Mouse (Mus musculus) C2C12 (cell line): ENCODE measurements at regions not wholly inside any gene's neighbourhood (a gene's known extent, or its start where the extent isn't known, plus 50 kb on each side); places are given as distances from the start of the nearest gene placed in this dataset.

ENCODE experiments used
- H3K27me3 ChIP-seq: one replicate; pipeline ENCODE4 v1.6.1; 2011; ENCODE audit not compliant: control insufficient read depth, insufficient read depth, insufficient read length
- H3K36me3 ChIP-seq: one replicate; pipeline ENCODE4 v1.6.1; 2011; ENCODE audit not compliant: control insufficient read depth, insufficient read depth
- H3K4me3 ChIP-seq: one replicate; pipeline ENCODE4 v1.5.1; 2011; ENCODE audit warnings: mild to moderate bottlenecking, control low read depth; ENCODE audit not compliant: poor library complexity, insufficient read depth, severe bottlenecking
- H3K79me2 ChIP-seq: one replicate; pipeline ENCODE4 v1.6.1; 2011; ENCODE audit not compliant: control insufficient read depth, insufficient read depth
- H3K79me3 ChIP-seq: one replicate; pipeline ENCODE4 v1.6.1; 2011; ENCODE audit warnings: low read depth, control low read depth
- H3ac ChIP-seq: one replicate; pipeline ENCODE3; 2011; ENCODE audit warnings: low read depth; ENCODE audit not compliant: control insufficient read depth, insufficient read length
- CEBPB ChIP-seq: IDR thresholded peaks from one replicate; pipeline ENCODE4 v1.6.1; 2011; ENCODE audit warnings: low read depth, mild to moderate bottlenecking, control low read depth, moderate library complexity
- CTCF ChIP-seq: IDR thresholded peaks from one replicate; pipeline ENCODE4 v1.5.1; 2011; ENCODE audit not compliant: control insufficient read depth, insufficient read depth, insufficient read length
- FOSL1 ChIP-seq: IDR thresholded peaks from one replicate; pipeline ENCODE4 v1.8.0; 2011; ENCODE audit warnings: mild to moderate bottlenecking, low read length; ENCODE audit not compliant: poor library complexity, insufficient read depth, severe bottlenecking
- MAX ChIP-seq: IDR thresholded peaks from one replicate; pipeline ENCODE4 v1.6.1; 2011; ENCODE audit warnings: mild to moderate bottlenecking, control low read depth
- MYOD1 ChIP-seq: IDR thresholded peaks from one replicate; pipeline ENCODE4 v1.6.1; 2011; ENCODE audit warnings: low read depth; ENCODE audit not compliant: control insufficient read depth, insufficient read length
- MYOG ChIP-seq: IDR thresholded peaks from one replicate; pipeline ENCODE4 v1.6.1; 2011; ENCODE audit not compliant: control insufficient read depth, insufficient read length; ENCODE audit errors: extremely low read depth
- USF1 ChIP-seq: IDR thresholded peaks from one replicate; pipeline ENCODE4 v1.6.1; 2011; ENCODE audit warnings: low read depth, mild to moderate bottlenecking, control low read depth, moderate library complexity

DNA sequence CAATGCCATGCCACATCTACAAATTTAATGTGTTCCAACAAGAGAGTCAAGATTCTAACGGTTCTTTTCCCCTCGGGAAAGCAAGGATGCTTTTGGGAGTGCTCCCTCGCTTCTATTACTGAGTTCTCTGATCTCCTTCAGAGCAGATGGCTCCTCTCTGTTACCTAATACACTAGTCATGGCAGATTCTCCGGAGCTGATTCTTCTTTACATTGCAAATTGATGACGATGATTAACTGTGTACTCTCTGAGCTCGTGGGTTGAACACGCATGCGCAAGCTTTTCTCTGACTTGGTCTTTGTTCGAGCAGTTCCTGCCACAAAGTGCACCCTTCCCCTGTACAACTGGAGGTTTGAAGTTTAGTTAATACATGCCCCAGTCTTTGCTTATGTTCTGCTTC lies 471.5 kb upstream of the Tenm4 start:
- Histone ChIP-seq H3K4me3 (no peak overlapping the region), H3K36me3 (no peaks in the 10 kb centered on the region), H3K79me2 (no peaks in the 10 kb centered on the region), H3K79me3 (no peaks in the 10 kb centered on the region), H3ac (no peak overlapping the region), H3K27me3 (no peaks in the 10 kb centered on the region)
- no peak for TF ChIP-seq CTCF
- no peak for TF ChIP-seq USF1
- no peak for TF ChIP-seq MAX
- no peak for TF ChIP-seq CEBPB

GRCm38 (mm10) chr7:95710088-95710487 lies 461.0 kb upstream of the Tenm4 start:
- H3K79me2 ChIP-seq = no peaks in the 10 kb centered on the region
- H3ac ChIP-seq = no peak overlapping the region
- no peaks in the 10 kb centered on the region for H3K79me3 ChIP-seq
- no peaks in the 10 kb centered on the region for H3K36me3 ChIP-seq
- no peaks in the 10 kb centered on the region for H3K27me3 ChIP-seq
- H3K4me3 ChIP-seq = no peak overlapping the region
- TF ChIP-seq FOSL1 = no peak
- no peak for TF ChIP-seq MYOD1
- TF ChIP-seq USF1 = no peak
- no peak for TF ChIP-seq CTCF
- no peak for TF ChIP-seq MYOG
- TF ChIP-seq MAX = no peak
- TF ChIP-seq CEBPB = no peak

- H3K4me3 ChIP-seq = no peak overlapping the region
- no peak overlapping the region for H3ac ChIP-seq
- H3K79me2 ChIP-seq = no peaks in the 10 kb centered on the region
- no peaks in the 10 kb centered on the region for H3K27me3 ChIP-seq
- TF ChIP-seq USF1 (no peak), CTCF (no peak)
- H3K79me3 ChIP-seq = no peaks in the 10 kb centered on the region
- H3K36me3 ChIP-seq = no peaks in the 10 kb centered on the region
Observed at GRCm38 (mm10) chr7:95720083-95720482, 451.0 kb upstream of the Tenm4 start.

- H3K4me3 ChIP-seq = no peak overlapping the region
- no peaks in the 10 kb centered on the region for H3K79me3 ChIP-seq
- H3K36me3 ChIP-seq = no peaks in the 10 kb centered on the region
- H3K79me2 ChIP-seq = no peaks in the 10 kb centered on the region
- no peak for TF ChIP-seq CTCF
- no peak for TF ChIP-seq CEBPB
- no peak for TF ChIP-seq MAX
- TF ChIP-seq MYOG = no peak
- no peak for TF ChIP-seq USF1
- no peak overlapping the region for H3ac ChIP-seq
- no peaks in the 10 kb centered on the region for H3K27me3 ChIP-seq
Observed at GRCm38 (mm10) chr7:95725716-95726487, 445.1 kb upstream of the Tenm4 start.

DNA sequence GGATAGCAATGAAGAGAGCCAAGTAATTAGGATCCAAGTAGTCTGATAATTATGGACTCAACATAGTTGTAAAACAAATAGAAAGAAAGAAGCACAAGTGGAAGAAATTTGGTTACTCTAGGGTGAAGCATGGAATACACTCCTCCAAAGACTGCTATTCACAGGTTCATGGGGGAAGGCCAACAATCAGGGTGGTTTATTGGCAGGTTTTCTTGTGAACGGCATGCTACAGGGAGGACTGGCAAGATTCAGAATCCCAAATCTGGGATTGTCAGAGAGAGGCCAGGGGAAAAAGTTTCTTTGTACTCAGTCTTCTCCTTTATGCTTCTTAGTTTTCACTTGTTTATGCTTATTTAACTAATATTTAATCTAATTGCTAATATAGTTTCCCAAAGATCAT lies 437.2 kb upstream of the Tenm4 start:
- Histone ChIP-seq H3K4me3 (no peak overlapping the region), H3K36me3 (no peaks in the 10 kb centered on the region), H3ac (no peak overlapping the region), H3K79me2 (no peaks in the 10 kb centered on the region), H3K79me3 (no peaks in the 10 kb centered on the region), H3K27me3 (no peaks in the 10 kb centered on the region)
- TF ChIP-seq CEBPB (no peak), MYOD1 (no peak), USF1 (no peak), CTCF (no peak), MAX (no peak), MYOG (no peak), FOSL1 (no peak)

DNA sequence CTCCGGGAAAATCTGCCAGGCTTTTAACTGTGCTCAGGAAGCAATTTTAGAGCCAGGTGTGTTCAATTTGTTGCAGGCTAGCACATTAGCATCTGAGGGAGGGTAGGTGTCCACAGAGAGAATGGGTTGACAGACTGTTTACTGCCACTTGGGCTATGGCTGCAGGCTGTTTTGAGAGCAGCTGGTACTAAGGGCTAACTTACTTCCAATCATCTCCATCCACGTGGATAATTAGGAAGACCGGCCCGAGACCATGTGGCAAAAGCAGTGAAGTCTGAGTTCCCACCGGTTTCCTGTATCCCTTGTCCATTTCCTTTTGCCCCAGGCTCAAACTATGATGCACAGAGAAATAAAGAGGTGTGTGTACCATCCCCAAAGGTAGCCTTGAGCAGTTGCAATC lies 436.5 kb upstream of the Tenm4 start:
- H3K27me3 ChIP-seq = no peaks in the 10 kb centered on the region
- H3K79me3 ChIP-seq = no peaks in the 10 kb centered on the region
- no peaks in the 10 kb centered on the region for H3K36me3 ChIP-seq
- H3K4me3 ChIP-seq = no peak overlapping the region
- no peak overlapping the region for H3ac ChIP-seq
- TF ChIP-seq MAX = no peak
- TF ChIP-seq MYOG = no peak
- TF ChIP-seq MYOD1 = no peak
- no peak for TF ChIP-seq FOSL1
- no peak for TF ChIP-seq CEBPB
- TF ChIP-seq CTCF = no peak
- no peak for TF ChIP-seq USF1
- H3K79me2 ChIP-seq = no peaks in the 10 kb centered on the region
